Comparison of ENCODE assay signal across 18 mouse cellular contexts in the genomic region with DNA sequence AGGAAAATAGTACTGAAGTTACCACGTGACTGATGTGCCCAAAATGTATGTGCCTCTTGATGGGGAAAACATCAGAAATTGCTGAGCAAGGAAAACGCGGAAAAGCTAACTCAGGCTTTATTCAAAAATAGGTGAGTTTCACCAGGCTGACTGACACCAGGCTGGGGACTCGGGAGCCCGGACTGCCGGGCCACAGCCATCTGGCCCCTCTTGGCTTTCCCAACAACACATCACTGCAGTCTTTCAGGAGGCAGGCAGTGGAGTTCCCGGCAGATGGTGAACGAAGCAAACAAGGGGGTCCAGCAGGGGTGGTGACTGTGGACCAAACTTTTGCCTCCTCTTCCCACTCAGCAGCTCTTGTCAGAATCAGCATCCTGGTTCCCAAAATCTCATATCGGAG.
"Had no signal": no experiment of that assay in that cellular context is flagged by ENCODE, and none has a peak within 500 bp of the region (broad histone marks: within the 10 kb centered on the region; RNA-seq: fewer than 3 reads in every experiment).

No protein-coding gene starts in this region.

- H3K9ac ChIP-seq: lung, embryonic 14.5 days; midbrain, embryonic 12.5 days; neural tube, embryonic 13.5 days; neural tube, embryonic 15.5 days had no signal

- H3K9me3 ChIP-seq: midbrain, embryonic 10.5 days; midbrain, embryonic 12.5 days; neural tube, embryonic 13.5 days; neural tube, embryonic 15.5 days had no signal

- DNase-seq: lung, adult 18-20 months; lung, embryonic 14.5 days; lung, postnatal 10 days; lung, postnatal 4 days; midbrain, embryonic 14.5 days; retina, postnatal 1 day; right cerebral cortex, adult 18-20 months; right cerebral cortex, postnatal 25 days; right cerebral cortex, postnatal 4 days; spleen, adult 18-20 months; thymus, adult 18-20 months; thymus, postnatal 14 days; thymus, postnatal 36 days had no signal

- H3K4me1 ChIP-seq: midbrain, embryonic 10.5 days had no signal

- H3K4me3 ChIP-seq: midbrain, embryonic 10.5 days; midbrain, embryonic 12.5 days; myocyte; neural tube, embryonic 13.5 days; neural tube, embryonic 15.5 days had no signal

- H3K27ac ChIP-seq: midbrain, embryonic 10.5 days; midbrain, embryonic 12.5 days; neural tube, embryonic 13.5 days; neural tube, embryonic 15.5 days had no signal

- H3K36me3 ChIP-seq: midbrain, embryonic 10.5 days; midbrain, embryonic 12.5 days; neural tube, embryonic 13.5 days; neural tube, embryonic 15.5 days had no signal
